Mouse (Mus musculus) cerebellum, adult 18-20 months (tissue): ENCODE results near the gene Brsk2.

Experiments used
- DNase-seq, 2 experiments: peaks; one replicate each; pipeline ENCODE4 v3.0.0; 2021

Gene Brsk2

DNA sequence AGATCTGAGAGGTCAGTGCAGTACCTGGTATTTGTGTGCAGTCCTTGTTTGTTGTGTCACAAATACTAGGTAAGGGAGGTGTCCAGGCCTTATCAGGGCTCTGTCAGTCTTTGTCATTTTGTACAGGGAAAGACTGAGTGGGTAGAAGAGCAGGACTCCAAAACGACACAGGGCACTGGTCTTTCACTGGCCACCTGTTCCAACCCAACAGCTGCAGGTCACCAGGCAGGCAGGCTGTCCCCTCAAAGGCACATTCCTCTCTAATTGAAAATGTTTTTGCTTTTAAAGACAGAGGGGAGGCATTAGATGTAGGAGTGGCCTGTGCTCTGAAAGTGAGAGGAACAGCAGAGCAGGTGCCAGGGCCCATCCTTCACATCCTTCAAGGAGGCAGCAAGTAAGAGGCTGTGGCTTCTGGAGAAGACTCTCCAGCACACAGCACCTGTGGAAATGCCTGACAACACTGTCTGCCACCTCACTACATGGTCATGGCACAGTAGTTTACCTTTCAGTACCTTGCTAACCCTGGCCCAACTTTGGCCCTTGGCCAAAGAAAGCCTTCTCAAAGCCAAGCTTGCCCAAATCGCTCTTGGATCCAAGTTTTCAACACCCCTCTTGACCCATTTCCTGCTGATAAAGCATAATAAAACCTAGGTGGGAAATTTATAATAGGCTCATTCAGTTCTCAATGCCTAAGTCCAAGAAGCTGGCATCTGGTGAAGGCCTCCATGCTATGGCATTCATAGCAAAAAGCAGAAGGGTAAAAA lies 85.7 kb downstream of the Brsk2 start:
- peak in 1 of 2 experiments; percentile 26 for DNase-seq

- peak; percentile 76 to 80 for DNase-seq
Measured at GRCm38 (mm10) chr7:142037553-142038170, 88.1 kb downstream of the Brsk2 start.

DNA sequence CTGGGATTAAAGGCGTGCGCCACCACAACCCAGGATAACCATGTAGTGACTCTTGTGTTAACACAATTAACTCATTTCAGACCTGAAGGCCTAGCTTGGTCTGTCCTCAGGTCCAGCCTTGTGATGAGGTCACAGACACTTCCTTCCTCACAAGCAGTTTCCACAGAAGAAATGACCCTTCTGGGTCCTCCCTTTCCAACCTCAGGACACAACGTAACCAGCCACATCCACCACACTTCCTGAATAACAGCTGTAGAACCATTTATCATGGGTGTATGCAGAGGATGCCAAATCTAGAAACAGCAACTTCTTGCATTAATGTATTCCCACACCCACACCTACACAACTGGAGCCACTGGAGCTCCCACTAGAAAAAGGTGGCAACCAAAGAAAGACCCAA lies 91.2 kb downstream of the Brsk2 start:
- no peak for DNase-seq

- DNase-seq, result no peak
Measured at GRCm38 (mm10) chr7:142045344-142045743, 95.8 kb downstream of the Brsk2 start.

- no peak for DNase-seq
Measured at GRCm38 (mm10) chr7:142045932-142046331, 96.4 kb downstream of the Brsk2 start.

- no peak for DNase-seq
Measured at GRCm38 (mm10) chr7:142050536-142050935, 101.0 kb downstream of the Brsk2 start.
